Mouse (Mus musculus): ENCODE measurements around the gene Tmc5.

- TF ChIP-seq CTCF (conservative IDR thresholded peaks at IDR 0.05; ENCODE audit: insufficient read depth, insufficient read length, low read depth, low read length) = no peak
- TF ChIP-seq POLR2A (IDR thresholded peaks at IDR 0.05; ENCODE audit: low read depth, low read length) = no peak
Measured at GRCm38 (mm10) chr7:118706488-118706887, 109.4 kb downstream of the Tmc5 start.

All from kidney, adult 2 months (tissue).